Mouse (Mus musculus) heart, adult 9 months (tissue): ENCODE measurements around the gene Inpp5e.

Source experiments
- DNase-seq, 2 experiments: peaks; one replicate each; pipeline ENCODE4 v3.0.0; 2022; ENCODE audit warnings: low spot score in 2 of 2

The Inpp5e gene

GRCm38 (mm10) chr2:26363481-26363880 lies 45.5 kb downstream of the Inpp5e start:
- no peak for DNase-seq

- DNase-seq, result no peak
These were observed 46.0 kb downstream of the Inpp5e start for GRCm38 (mm10) chr2:26362991-26363390.

- DNase-seq, result peak in 1 of 2 experiments; percentile 61
These were observed 48.2 kb downstream of the Inpp5e start, which contains the start of gene Card9 for GRCm38 (mm10) chr2:26360772-26361171. TSS of gene Card9 (minus strand) at chr2:26360918.

GRCm38 (mm10) chr2:26359983-26360382 lies 49.0 kb downstream of the Inpp5e start:
- peak; percentile 52 to 55 for DNase-seq

GRCm38 (mm10) chr2:26358667-26359320 lies 50.2 kb downstream of the Inpp5e start:
- DNase-seq, result no peak

- no peak for DNase-seq
These were observed 51.5 kb downstream of the Inpp5e start for GRCm38 (mm10) chr2:26357484-26357883.

- DNase-seq, result no peak
These were observed 52.3 kb downstream of the Inpp5e start for GRCm38 (mm10) chr2:26356678-26357077.

GRCm38 (mm10) chr2:26356231-26356630 lies 52.8 kb downstream of the Inpp5e start:
- DNase-seq, result no peak

GRCm38 (mm10) chr2:26354401-26354800 lies 54.6 kb downstream of the Inpp5e start:
- no peak for DNase-seq

GRCm38 (mm10) chr2:26353066-26353980 lies 55.7 kb downstream of the Inpp5e start:
- no peak for DNase-seq

- no peak for DNase-seq
These were observed 56.6 kb downstream of the Inpp5e start for GRCm38 (mm10) chr2:26352291-26352910.

GRCm38 (mm10) chr2:26351358-26352290 lies 57.4 kb downstream of the Inpp5e start, which contains the start of gene Dnlz:
TSS of gene Dnlz (minus strand) at chr2:26352110.
- peak; percentile 85 to 92 for DNase-seq

GRCm38 (mm10) chr2:26348241-26348640 lies 60.8 kb downstream of the Inpp5e start:
- DNase-seq, result no peak
